Mouse (Mus musculus) T-helper 17 cell (primary cell): Measurements from ENCODE around the gene Trpm7.
"Not testable (repeated sequence)": the region's sequence is repeated elsewhere in the genome, so short reads cannot be mapped to it uniquely, and the experiment has no call there.

Source experiments
- in situ Hi-C, 2 experiments: fragments of 300-600 bp; cut with MboI, MseI; formaldehyde crosslinking; loops; 1 replicate in 1 of 2; 2 replicates in 1 of 2; pipeline ENCODE4 v1.15.1; 2025; ENCODE audit warnings: high pct_unique_total_duplicates in 2 of 2

The Trpm7 gene

DNA sequence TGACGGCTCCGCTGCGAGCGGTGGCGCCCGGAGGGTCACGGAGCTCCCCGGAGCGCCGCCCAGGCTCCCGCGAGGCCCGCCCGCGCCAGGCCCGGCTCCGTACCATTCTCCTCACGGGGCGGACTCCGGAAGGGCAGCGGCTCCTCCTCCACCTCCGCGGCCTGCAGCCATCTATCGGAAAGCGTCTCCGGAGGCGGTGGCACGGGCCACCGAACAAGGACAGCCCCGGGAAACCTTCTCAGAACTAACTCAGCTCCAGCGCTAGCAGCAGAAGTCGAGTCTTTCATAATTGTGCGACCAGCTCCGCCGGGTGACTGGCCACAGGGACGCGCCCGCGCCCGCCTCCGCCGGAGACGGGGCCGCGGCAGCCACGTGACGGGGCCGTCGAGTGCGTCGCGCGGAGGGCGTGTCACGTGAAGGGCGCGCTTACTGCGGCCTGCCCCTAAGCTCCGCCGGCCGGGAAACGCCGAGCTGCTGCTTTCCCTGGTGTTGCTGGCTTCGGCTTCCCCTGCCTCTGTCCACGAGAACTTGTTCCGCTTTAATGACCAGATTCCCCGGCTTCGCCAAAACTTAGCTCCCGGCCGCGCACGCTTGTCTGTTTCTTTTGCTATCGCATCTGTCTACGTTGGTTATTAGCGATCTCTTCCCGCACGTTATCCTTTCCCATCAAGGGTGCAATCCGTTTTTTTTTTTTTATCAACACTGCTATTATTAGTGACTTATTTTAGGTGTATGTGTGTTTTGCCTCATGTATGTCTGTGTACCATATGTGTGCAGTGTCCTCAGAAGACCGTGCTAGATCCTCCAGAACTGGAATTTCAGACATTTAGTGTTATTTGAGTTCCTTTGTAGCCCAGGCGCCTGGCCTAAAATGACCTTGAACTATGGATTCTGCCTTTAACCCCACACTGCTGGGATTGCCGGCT is at the start of gene Trpm7:
TSS of gene Trpm7 (minus strand) at position 360 of the 926 bp plus-strand sequence.
- in situ Hi-C loops: no loop called here

DNA sequence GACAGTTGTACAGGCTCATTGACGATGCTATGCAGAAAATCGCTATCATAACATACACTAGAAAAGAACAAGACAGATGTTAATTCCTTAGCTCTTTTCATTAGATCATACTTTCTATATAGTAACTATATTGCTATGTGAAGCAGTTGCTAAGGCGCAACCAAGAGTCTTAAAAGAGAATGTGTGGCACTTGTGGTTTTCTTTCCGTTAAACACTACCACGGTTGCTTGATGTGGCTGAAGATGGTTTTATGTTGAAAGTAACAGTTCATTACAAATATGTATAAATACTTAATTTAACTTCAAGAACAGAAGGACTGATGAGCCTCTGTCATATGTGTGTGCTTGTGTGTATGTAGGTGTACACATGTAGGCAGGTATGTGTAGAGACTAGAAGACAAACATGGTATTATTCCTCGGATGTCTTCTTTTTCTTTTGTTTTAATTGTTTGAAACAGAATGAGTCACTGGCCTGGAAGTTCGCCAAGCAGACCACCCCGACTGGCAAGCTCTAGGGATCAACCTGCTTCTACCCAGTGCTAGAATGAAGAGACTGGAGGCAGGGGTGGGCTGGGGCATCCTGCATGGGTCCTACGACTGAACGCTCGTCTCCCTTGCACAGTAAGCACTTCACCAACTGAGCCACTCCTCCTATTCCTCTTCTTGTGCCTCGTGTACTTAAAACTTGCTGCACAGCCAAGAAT is 44.5 kb upstream of the Trpm7 start:
- in situ Hi-C loops: loop anchor here in 1 of 2 experiments (10.0 kb wide), 1 partner anchor 1056 kb away; no protein-coding TSS in a partner anchor

DNA sequence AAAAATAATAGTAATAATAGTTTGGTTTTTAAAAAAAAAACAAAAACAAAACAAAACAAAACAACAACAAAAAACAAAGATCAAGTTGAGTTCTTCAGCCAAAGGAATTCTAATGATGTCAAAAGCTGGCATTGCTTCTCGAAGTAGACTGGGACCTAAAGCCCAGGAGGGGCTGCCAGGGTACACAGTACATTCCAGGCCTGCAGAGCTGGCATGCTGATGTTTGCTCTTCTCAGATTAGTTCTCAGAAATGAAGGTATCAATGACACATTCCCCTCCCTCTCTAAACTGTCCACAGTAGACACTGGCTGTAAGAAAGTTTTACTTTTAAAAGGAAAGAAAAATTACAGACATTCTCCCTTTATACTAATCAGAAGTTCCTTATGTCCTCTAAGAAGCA is 40.2 kb upstream of the Trpm7 start:
- in situ Hi-C loops: no loop called here

DNA sequence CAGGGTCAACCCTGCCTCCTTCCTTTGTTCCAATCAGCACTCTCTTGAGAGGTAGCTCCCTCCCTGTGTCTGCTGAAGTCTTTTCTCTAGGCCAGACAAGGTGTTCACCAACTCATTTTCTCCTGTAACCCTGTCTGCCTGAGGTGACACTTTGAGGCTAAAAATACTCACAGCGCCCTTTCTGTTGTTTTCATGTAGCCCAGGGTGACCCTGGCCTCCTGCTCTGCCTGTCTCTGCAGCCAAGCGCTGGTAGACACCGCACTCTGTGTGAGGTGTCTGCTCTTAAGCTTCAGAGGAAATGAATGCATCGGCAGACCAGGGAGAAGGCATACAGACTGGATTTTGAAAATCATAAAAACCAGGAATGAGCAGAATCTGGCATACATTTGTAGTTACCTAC is 38.1 kb upstream of the Trpm7 start:
- in situ Hi-C loops: no loop called here

DNA sequence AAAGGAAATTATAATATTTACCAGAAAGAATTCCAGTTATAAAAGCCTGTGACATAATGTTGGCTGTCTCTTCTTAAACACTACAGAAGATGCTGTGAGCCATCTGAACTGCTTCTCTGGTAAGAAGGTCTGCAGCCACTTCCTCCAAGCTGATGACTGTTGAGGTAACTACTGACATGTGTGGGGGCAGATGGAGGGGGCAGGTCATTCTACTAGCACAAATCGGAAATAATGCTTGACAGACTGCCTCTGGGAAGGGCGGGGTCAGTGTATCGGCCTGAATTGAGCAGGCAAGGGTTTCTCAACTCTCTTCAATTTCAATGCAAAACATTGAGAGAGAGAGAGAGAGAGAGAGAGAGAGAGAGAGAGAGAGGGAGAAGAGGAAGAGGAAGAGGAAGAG is 28.1 kb upstream of the Trpm7 start:
- in situ Hi-C loops: no loop called here

DNA sequence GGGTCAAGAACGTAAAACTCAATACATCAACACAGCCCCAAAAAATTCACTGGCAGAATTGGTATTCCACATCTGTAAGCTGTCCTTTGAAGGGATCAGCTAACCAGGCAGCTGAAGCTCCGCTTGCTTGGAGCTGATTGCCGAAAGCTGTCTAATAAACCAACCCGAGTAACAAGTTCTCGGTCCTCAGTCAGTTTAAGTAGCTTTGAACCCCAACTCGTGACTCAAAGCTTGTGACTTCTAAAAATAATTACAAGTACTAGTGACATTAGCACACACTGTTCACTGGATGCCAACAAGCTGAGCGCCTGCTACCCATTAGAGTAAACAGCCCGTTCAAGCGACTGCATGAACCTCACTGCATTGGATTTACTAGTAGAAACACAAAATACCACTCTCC is 21.5 kb upstream of the Trpm7 start:
- in situ Hi-C loops: no loop called here

DNA sequence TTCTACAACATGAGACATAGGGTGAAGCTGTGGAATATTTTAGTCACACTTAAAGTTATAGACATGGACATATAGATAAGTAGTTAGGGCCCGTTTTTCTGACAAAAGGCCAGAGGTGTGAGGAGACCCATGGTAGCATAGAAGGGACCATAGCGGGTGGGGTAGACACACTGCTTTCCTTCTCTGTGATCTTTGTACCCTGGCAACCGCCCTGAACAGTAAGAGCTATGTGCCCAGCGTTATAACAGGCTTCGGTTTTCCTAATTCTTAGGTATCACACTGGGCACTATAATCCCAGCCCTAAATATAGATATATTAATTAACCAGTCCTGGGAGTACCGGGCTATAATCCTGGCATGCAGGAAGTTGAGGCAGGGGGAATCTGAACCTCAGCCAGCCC is 20.9 kb upstream of the Trpm7 start:
- in situ Hi-C loops: no loop called here

DNA sequence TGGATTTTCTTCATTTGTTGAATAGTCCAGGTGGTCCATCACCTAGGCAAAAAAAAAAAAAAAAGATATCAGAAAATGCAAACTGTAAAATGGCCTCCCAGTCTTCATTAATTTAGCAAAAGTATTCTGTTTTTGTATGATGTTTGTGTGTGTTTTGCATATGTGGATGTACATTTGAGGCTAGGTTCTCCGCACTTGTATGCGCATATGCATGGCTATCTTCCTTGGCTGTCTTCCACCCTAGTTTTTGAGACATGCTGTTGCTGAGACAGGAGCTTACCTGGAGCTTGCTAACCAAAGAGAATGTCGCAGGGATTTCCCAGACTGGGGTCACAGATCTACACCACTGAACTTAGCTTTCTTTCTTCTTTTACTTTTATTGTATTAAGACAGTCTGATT is 18.2 kb upstream of the Trpm7 start:
- in situ Hi-C loops: no loop called here

DNA sequence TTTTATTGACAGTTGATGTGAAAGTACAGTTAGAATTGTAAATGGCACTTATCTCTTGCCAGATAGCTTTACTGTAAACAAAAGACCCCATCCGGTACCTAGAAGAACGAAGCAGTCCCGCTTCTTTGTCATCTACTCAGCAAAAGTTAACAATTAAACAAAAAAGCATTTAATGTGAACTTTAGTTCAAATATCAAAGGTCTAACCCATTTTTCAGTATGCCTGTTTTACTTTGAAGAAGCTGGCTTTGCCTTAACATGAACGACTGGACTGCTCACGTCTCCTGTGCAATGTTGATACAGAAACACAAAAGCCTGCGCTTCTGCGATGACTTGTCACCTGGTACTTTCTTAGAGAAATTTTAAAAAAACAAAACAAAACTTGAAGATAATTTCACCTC is 16.3 kb upstream of the Trpm7 start:
- in situ Hi-C loops: no loop called here

DNA sequence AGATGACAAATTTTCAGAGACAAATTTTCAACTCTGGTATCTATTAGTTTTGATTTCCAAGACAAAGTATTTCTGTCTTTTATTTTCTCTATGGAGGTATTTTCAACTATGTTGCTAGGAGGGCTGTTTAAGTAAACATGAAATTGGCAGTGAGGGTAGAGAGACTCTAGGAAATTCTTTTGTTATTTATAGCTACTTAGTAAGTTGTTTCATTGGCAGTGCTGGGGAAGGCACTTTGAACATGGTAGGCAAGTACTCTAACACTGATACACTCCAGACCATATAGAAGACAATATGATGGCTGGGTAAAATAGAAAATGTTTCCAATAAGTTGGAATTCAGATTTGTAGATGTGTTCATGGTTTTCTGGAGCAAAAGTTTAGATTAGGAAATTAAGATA is 15.7 kb upstream of the Trpm7 start:
- in situ Hi-C loops: no loop called here

DNA sequence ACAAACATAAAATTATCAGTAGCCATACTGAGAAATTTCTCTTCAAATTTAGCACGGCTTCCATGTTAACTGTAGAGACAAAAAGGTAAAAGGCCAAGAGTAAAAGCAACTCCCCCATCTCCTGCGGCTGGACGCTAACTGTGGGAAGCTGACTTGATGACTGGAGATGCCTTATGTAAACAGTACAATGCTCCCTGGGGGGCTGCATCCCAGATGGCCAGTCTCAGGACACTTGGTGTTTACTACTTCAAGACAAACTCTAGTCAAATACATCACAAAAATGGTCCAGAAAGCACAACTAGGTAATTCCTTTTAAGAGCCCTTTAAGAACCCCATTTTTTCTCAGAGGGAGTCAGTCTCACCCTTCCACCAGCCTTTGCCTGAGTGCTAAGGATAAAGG is 11.1 kb upstream of the Trpm7 start:
- in situ Hi-C loops: no loop called here

DNA sequence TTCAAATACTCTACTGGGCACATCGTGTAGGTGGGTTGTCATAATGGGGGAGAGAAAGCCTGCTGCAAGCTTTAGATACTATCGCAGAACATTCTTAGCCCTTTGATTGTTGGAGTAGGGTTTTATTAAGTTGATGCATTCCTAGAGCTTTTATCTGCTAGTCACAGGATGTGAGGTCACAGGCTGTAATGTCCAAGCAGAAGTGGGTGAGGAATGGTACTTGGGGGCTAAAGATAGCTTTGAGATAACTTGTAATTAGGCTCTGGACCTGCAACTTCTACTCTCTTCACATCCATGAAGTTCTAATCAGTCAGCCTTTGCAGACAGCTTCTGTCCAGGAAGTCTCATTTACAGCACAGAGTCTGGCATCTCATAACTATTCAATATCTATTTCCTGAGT is 9.8 kb upstream of the Trpm7 start:
- in situ Hi-C loops: no loop called here

DNA sequence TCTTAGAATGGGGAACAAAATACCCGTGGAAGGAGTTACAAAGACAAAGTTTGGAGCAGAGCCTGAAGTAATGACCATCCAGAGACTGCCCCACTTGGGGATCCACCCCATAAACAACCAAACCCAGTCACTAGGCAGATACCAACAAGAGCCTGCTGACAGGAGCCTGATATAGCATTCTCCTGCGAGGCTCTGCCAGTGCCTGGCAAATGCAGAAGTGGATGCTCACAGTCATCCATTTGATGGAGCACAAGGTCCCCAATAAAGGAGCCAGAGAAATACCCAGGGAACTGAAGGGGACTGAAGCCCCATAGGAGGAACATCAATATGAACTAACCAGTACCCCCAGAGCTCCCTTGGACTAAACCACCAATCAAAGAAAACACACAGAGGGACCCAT is 6.7 kb upstream of the Trpm7 start:
- in situ Hi-C loops: not testable (repeated sequence)

DNA sequence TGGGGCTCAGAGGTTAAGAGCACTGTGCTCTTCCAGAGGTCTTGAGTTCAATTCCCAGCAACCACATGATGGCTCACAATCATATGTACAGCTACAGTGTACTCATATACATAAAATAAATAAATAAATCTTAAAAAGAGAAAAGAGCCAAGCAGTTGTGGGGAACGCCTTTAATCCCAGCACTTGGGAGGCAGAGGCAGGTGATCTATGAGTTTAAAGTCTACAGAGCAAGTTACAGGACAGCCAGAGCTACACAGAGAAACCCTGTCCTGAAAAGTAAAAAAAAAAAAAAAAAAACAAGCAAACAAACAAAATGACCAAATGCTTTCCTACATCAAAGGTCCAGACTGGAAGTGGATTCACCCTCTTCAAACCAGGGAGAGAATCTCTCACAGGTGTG is 2.0 kb upstream of the Trpm7 start:
- in situ Hi-C loops: no loop called here

DNA sequence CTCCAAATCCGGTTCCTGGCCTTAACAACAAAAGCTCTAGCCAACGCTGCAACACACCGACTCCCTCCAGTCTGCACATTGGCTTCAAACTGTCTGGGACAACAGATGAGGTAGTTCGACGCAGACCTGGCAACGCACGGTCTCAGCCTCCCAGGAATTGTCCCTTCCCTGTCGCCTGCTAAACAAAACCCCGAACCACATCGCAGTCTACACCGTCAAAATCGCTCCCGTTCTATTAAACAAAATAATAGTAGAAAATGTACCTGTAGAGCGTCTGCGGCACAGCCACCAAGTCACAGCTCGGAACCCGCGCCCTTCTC is 554 bp downstream of the Trpm7 start:
- in situ Hi-C loops: no loop called here

DNA sequence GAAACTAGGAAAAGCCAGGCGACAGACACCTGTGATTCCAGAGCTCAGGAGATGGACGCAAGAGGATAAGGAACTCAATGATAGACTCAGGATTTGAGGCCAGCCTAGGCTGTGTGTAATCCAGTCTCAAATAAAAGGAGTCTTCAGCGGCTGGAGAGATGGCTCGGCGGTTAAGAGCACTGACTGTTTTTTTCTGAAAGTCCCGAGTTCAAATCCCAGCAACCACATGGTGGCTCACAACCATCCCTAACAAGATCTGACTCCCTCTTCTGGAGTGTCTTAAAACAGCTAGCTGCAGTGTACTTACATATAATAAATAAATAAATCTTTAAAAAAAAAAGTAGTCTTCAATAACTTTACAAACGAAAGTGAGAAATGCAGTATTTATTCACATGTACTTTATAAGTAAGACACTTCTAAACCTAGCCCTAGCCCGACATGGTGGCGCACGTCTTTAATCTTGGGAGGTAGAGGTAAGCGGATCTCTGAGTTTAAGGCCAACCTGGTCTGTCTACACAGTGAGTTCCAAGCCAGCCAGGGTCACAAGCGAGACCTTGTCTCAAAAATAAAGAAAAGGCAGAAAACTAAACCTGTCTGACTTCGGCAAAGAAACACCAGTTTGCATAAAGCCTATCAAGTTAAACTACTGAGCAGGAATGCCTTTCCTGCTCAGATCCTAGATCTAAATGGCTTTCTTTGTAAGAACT is 1.1 kb downstream of the Trpm7 start:
- in situ Hi-C loops: no loop called here

DNA sequence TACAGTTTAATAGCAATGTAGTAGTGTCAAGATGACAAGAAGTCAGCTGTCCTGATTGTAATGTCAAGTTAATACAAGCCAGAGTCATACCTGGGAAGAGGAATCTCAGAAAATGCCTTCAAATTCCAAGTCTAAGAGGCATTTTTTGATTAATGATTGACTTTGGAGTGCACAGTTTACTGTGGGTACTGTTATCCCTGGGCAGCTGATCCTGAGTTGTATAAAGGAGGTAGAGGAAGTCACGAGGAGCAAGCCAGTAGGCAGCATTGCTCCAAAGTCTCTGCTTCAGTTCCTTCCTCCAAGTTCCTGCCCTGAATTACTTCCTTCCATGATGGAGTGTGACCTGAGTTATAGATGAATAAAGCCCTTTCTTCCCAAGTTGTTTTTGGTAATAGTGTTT is 9.7 kb downstream of the Trpm7 start:
- in situ Hi-C loops: no loop called here

DNA sequence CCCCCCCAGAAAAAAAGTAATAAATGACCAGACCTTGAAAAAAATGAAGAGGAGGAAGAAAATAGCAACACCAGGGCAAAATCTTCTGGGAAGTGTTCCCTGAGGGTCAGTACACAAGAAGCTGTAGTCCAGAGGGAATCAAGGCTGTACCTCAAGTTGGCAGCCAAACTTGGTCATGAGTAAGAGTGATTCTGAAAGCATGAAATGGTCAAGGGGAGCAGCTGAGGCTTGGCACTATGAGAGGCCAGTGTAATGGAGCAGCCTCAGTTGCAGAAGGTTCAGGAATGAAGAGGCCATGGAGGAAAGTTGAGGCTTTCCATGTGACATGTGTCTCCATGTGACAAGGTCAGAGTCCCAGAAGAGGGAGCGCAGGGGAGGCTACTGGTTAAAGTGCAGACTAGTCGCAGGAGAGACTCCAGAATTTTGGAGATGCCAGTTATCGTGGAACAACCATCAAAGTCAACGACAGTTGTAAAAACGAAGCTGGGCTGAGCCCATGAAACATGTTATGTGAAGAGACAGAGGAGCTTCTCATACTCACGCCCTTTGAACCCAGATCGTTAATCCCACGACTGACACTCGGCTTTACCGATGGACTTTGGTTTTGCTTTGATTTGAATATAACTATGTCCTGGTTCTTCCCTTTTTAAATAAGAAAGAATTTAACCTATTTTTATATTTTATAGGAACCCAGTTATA is 10.4 kb downstream of the Trpm7 start:
- in situ Hi-C loops: no loop called here

DNA sequence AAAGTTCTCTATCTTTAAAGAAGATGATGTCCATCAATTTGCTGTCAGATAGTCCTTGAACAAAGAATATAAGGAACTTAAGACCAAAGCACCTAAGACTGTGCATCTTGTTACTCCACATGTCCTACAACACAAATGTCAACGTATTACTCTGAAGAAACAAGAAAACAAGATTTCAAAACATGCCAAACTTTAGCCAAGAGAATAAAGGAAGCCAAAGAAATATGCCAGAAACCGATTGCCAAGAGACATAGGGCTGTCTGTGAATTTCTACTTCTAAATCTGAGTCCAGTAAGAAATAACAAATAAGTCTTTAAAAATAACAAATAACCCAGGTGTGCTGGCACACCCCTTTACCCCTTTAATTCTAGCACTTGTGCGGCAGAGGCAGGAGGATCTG is 11.0 kb downstream of the Trpm7 start:
- in situ Hi-C loops: no loop called here

DNA sequence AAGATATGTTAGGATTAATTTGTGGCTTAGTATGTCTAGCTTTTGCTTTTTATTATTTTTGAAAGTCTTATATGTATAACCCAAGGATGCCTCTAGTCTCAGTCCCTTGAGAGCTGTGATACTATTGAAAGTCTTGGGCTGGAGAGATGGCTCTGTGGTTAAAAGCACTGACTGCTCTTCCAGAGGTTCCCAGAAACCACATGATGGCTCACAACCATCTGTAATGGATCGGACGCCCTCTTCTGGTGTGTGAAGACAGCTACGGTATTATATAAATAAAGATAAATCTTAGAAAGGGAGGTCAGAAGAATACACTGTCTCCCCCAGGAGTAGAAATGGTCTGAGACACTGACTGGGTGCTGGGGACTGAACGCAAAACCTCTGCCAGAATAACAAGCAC is 31.3 kb downstream of the Trpm7 start:
- in situ Hi-C loops: no loop called here

DNA sequence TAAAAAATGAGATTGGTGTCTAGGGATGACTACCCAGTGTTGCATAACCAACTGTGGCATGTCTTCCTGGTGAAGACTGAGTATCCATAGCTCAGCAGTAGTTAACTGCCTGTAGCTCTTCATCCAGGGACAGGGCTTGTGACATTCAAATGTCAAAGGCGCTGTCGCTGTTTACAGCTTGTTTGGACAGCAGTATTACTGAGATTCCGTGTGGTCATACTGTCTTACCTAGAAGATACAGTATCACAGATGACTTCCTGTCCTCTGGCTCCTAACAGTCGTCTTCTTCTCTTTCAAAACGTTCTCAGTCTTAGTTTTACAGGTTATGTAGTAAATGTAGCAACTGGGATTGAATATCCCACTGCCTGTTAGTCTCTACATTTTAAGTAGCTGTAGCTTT is 37.2 kb downstream of the Trpm7 start:
- in situ Hi-C loops: no loop called here

DNA sequence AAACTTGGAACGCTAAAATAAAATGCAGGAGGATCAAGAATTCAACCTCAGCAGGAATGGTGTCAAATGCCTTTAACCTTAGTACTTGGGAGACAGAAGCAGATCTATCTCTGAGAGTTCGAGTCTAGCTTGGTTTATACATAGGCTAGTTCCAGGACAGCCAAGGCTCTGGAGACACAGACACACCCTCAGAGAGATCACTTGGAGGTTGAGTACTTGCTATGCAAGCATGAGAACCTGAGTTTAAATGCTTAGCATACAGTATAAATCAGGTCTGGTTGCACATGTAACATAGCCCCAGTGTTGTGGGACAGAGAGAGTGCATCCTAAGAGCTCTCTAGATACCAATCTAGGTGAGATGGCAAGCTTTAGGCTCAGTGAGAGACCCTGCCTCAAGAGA is 58.6 kb downstream of the Trpm7 start:
- in situ Hi-C loops: no loop called here
